Mouse (Mus musculus) MEL (cell line): ENCODE measurements at regions not wholly inside any gene's neighbourhood (a gene's known extent, or its start where the extent isn't known, plus 50 kb on each side); places are given as distances from the start of the nearest gene placed in this dataset.

Experiments
- DNase-seq: peaks from one replicate; pipeline ENCODE4 v3.0.0; 2011; ENCODE audit warnings: low read depth, low spot score
- H3K27ac ChIP-seq: 2 replicates; pipeline ENCODE4 v1.5.1; 2012; ENCODE audit warnings: low read depth, mild to moderate bottlenecking, control low read depth, low read length, moderate library complexity; ENCODE audit not compliant: control insufficient read depth
- H3K27me3 ChIP-seq, 2 experiments: fragments of 150-350 bp in 1 of 2; sonication (generic) in 1 of 2; 2 replicates each; pipeline ENCODE4 v1.6.1; 2012; ENCODE audit warnings: low read length in 2 of 2, mild to moderate bottlenecking in 2 of 2, improper control_type of control experiment in 1 of 2, moderate library complexity in 1 of 2; ENCODE audit not compliant: insufficient read depth in 2 of 2, control insufficient read depth in 1 of 2
- H3K36me3 ChIP-seq, 2 experiments: 2 replicates each; pipeline ENCODE4 v1.6.1; 2012 to 2014; ENCODE audit warnings: low read length in 2 of 2, improper control_type of control experiment in 1 of 2, inconsistent platforms in 1 of 2, mild to moderate bottlenecking in 1 of 2; ENCODE audit not compliant: insufficient read depth in 2 of 2, control insufficient read depth in 1 of 2
- H3K4me1 ChIP-seq, 2 experiments: fragments of 150-350 bp in 1 of 2; sonication (generic) in 1 of 2; 2 replicates each; pipeline ENCODE4 v1.6.1; 2012; ENCODE audit warnings: low read length in 2 of 2, improper control_type of control experiment in 1 of 2, mild to moderate bottlenecking in 1 of 2; ENCODE audit not compliant: insufficient read depth in 2 of 2, control insufficient read depth in 1 of 2
- H3K4me3 ChIP-seq, 2 experiments: fragments of 150-350 bp in 1 of 2; sonication (generic) in 1 of 2; 2 replicates each; pipeline ENCODE4 v1.5.1; 2012; ENCODE audit warnings: low read depth in 2 of 2, low read length in 2 of 2, mild to moderate bottlenecking in 2 of 2, moderate library complexity in 2 of 2, control low read depth in 1 of 2, improper control_type of control experiment in 1 of 2; ENCODE audit not compliant: control insufficient read depth in 1 of 2, insufficient read depth in 1 of 2
- H3K79me2 ChIP-seq: 2 replicates; pipeline ENCODE4 v1.6.1; 2012; ENCODE audit warnings: mild to moderate bottlenecking, low read length, moderate library complexity; ENCODE audit not compliant: control insufficient read depth, poor library complexity, insufficient read depth
- H3K9ac ChIP-seq: 2 replicates; pipeline ENCODE4 v1.6.1; 2012; ENCODE audit warnings: low read depth, mild to moderate bottlenecking, control low read depth, low read length, moderate library complexity; ENCODE audit not compliant: control insufficient read depth, poor library complexity, severe bottlenecking
- H3K9me3 ChIP-seq: fragments of 150-350 bp; sonication (generic); replicated peaks from 2 replicates; pipeline ENCODE4 v1.6.1; 2012; ENCODE audit warnings: mild to moderate bottlenecking, low read length, improper control_type of control experiment, moderate library complexity; ENCODE audit not compliant: insufficient read depth
- CHD2 ChIP-seq: IDR thresholded peaks from 2 replicates; pipeline ENCODE4 v1.6.1; 2011; ENCODE audit warnings: low read length, improper control_type of control experiment
- CTCF ChIP-seq, 3 experiments: IDR thresholded peaks in 2 of 3; conservative IDR thresholded peaks in 1 of 3; 2 replicates each; pipeline ENCODE4 v1.5.1; 2011 to 2012; ENCODE audit warnings: low read length in 3 of 3, low read depth in 2 of 3, mild to moderate bottlenecking in 2 of 3, improper control_type of control experiment in 1 of 3, inconsistent platforms in 1 of 3, mixed read lengths in 1 of 3, moderate library complexity in 1 of 3; ENCODE audit not compliant: control insufficient read depth in 1 of 3, insufficient read depth in 1 of 3, poor library complexity in 1 of 3, severe bottlenecking in 1 of 3
- EP300 ChIP-seq, 2 experiments: IDR thresholded peaks; 2 replicates each; pipeline ENCODE4 v1.6.1; 2011; ENCODE audit warnings: improper control_type of control experiment in 2 of 2, low read length in 2 of 2, low read depth in 1 of 2, mild to moderate bottlenecking in 1 of 2
- ETS1 ChIP-seq: IDR thresholded peaks from 2 replicates; pipeline ENCODE4 v1.6.1; 2012; ENCODE audit warnings: low read depth, mild to moderate bottlenecking, inconsistent platforms, low read length, improper control_type of control experiment, moderate library complexity
- GABPA ChIP-seq: IDR thresholded peaks from 2 replicates; pipeline ENCODE4 v1.6.1; 2012; ENCODE audit warnings: low read depth, mild to moderate bottlenecking, inconsistent platforms, low read length, improper control_type of control experiment, moderate library complexity
- HCFC1 ChIP-seq: IDR thresholded peaks from 2 replicates; pipeline ENCODE4 v1.6.1; 2012; ENCODE audit warnings: low read depth, mild to moderate bottlenecking, inconsistent platforms, low read length, improper control_type of control experiment, moderate library complexity
- JUND ChIP-seq: IDR thresholded peaks from 2 replicates; pipeline ENCODE4 v1.6.1; 2011; ENCODE audit warnings: low read depth, mild to moderate bottlenecking, improper control_type of control experiment, low read length
- MAFK ChIP-seq: IDR thresholded peaks from 2 replicates; pipeline ENCODE4 v1.6.1; 2011; ENCODE audit warnings: low read depth, mild to moderate bottlenecking, low read length, improper control_type of control experiment, borderline replicate concordance
- MAZ ChIP-seq: IDR thresholded peaks from 2 replicates; pipeline ENCODE4 v1.6.1; 2012; ENCODE audit warnings: low read depth, mild to moderate bottlenecking, inconsistent platforms, low read length, improper control_type of control experiment
- MYB ChIP-seq: IDR thresholded peaks from 2 replicates; pipeline ENCODE4 v1.6.1; 2011; ENCODE audit warnings: mild to moderate bottlenecking, low read depth, low read length, improper control_type of control experiment
- MYC ChIP-seq: IDR thresholded peaks from 2 replicates; pipeline ENCODE4 v1.6.1; 2011; ENCODE audit warnings: low read depth, mild to moderate bottlenecking, low read length, improper control_type of control experiment, moderate library complexity
- NELFE ChIP-seq: IDR thresholded peaks from 2 replicates; pipeline ENCODE4 v1.6.1; 2011; ENCODE audit warnings: low read depth, low read length, improper control_type of control experiment
- POLR2AphosphoS2 ChIP-seq: IDR thresholded peaks from 2 replicates; pipeline ENCODE4 v1.6.1; 2011; ENCODE audit warnings: low read length, improper control_type of control experiment
- POLR2AphosphoS5 ChIP-seq: IDR thresholded peaks from 2 replicates; pipeline ENCODE4 v1.6.1; 2012; ENCODE audit warnings: low read depth, borderline replicate concordance, mild to moderate bottlenecking, inconsistent platforms, low read length, moderate library complexity, mixed read lengths
- SMC3 ChIP-seq: IDR thresholded peaks from 2 replicates; pipeline ENCODE4 v1.6.1; 2011; ENCODE audit warnings: low read depth, low read length, improper control_type of control experiment
- TAL1 ChIP-seq: IDR thresholded peaks from 2 replicates; pipeline ENCODE4 v1.6.1; 2012; ENCODE audit warnings: mild to moderate bottlenecking, inconsistent platforms, low read length, moderate library complexity, mixed read lengths
- TBP ChIP-seq: IDR thresholded peaks from 2 replicates; pipeline ENCODE4 v1.8.0; 2011; ENCODE audit warnings: low read depth, low read length, improper control_type of control experiment
- TCF12 ChIP-seq: IDR thresholded peaks from 2 replicates; pipeline ENCODE4 v1.6.1; 2014; ENCODE audit warnings: low read depth, mild to moderate bottlenecking, inconsistent platforms, low read length, improper control_type of control experiment, moderate library complexity
- USF1 ChIP-seq: IDR thresholded peaks from 2 replicates; pipeline ENCODE4 v1.6.1; 2014; ENCODE audit warnings: low read depth, mild to moderate bottlenecking, inconsistent platforms, low read length, improper control_type of control experiment, moderate library complexity
- USF2 ChIP-seq, 2 experiments: IDR thresholded peaks; 2 replicates each; pipeline ENCODE4 v1.6.1; 2011 to 2012; ENCODE audit warnings: improper control_type of control experiment in 2 of 2, low read length in 2 of 2, borderline replicate concordance in 1 of 2, inconsistent platforms in 1 of 2, low read depth in 1 of 2, mild to moderate bottlenecking in 1 of 2; ENCODE audit not compliant: insufficient read depth in 1 of 2
- ZKSCAN1 ChIP-seq: IDR thresholded peaks from 2 replicates; pipeline ENCODE4 v1.6.1; 2012; ENCODE audit warnings: low read depth, mild to moderate bottlenecking, inconsistent platforms, low read length, improper control_type of control experiment, moderate library complexity
- ZMIZ1 ChIP-seq: IDR thresholded peaks from 2 replicates; pipeline ENCODE4 v1.6.1; 2012; ENCODE audit warnings: low read depth, mild to moderate bottlenecking, inconsistent platforms, low read length, improper control_type of control experiment, moderate library complexity

- no peaks in the 10 kb centered on the region for H3K9me3 ChIP-seq
- no peak overlapping the region for H3K9ac ChIP-seq
- no peaks in the 10 kb centered on the region for H3K79me2 ChIP-seq
- H3K36me3 ChIP-seq, result no peaks in the 10 kb centered on the region
- H3K4me1 ChIP-seq, result no peaks in the 10 kb centered on the region
- H3K4me3 ChIP-seq, result no peak overlapping the region
- DNase-seq, result no peak
- H3K27ac ChIP-seq, result no peak overlapping the region
- TF ChIP-seq USF1 (no peak), TAL1 (no peak), ZKSCAN1 (no peak), USF2 (IDR thresholded peaks at IDR 0.05; ENCODE audit: borderline replicate concordance in 1 of 2, insufficient read depth in 1 of 2, low read depth in 1 of 2, low read length in 2 of 2) (no peak), TCF12 (no peak)
- no peaks in the 10 kb centered on the region for H3K27me3 ChIP-seq
Measured at GRCm38 (mm10) chr12:26176231-26176662, 238.8 kb downstream of the Rnf144a start.

- DNase-seq, result no peak
- H3K4me1 ChIP-seq, result no peaks in the 10 kb centered on the region
- H3K79me2 ChIP-seq, result no peaks in the 10 kb centered on the region
- no peaks in the 10 kb centered on the region for H3K27me3 ChIP-seq
- H3K9me3 ChIP-seq, result no peaks in the 10 kb centered on the region
- no peaks in the 10 kb centered on the region for H3K36me3 ChIP-seq
- no peak overlapping the region for H3K4me3 ChIP-seq
- no peak overlapping the region for H3K9ac ChIP-seq
- H3K27ac ChIP-seq, result no peak overlapping the region
- TF ChIP-seq USF2 (IDR thresholded peaks at IDR 0.05; ENCODE audit: borderline replicate concordance in 1 of 2, insufficient read depth in 1 of 2, low read depth in 1 of 2, low read length in 2 of 2), result no peak
- TF ChIP-seq JUND, result no peak
- no peak for TF ChIP-seq HCFC1
- TF ChIP-seq GABPA, result no peak
- TF ChIP-seq MYC, result no peak
- TF ChIP-seq TBP, result no peak
- TF ChIP-seq NELFE, result no peak
- no peak for TF ChIP-seq SMC3
- TF ChIP-seq MAFK, result no peak
- TF ChIP-seq MYB, result no peak
- no peak for TF ChIP-seq EP300 (IDR thresholded peaks at IDR 0.05; ENCODE audit: low read depth in 1 of 2, low read length in 2 of 2)
- TF ChIP-seq MAZ, result no peak
- TF ChIP-seq CHD2, result no peak
- no peak for TF ChIP-seq CTCF (IDR thresholded peaks at IDR 0.05 in 2 of 3, conservative IDR thresholded peaks at IDR 0.05 in 1 of 3; ENCODE audit: control insufficient read depth in 1 of 3, insufficient read depth in 1 of 3, low read depth in 2 of 3, low read length in 3 of 3, poor library complexity in 1 of 3, severe bottlenecking in 1 of 3)
- TF ChIP-seq ZMIZ1, result no peak
- TF ChIP-seq ETS1, result no peak
- no peak for TF ChIP-seq POLR2AphosphoS2
- TF ChIP-seq POLR2AphosphoS5, result no peak
Measured at GRCm38 (mm10) chr12:26163416-26163815, 251.6 kb downstream of the Rnf144a start.
